Mouse (Mus musculus) activated CD4-positive, CD25-positive, alpha-beta regulatory T cell, adult 9 weeks (primary cell): ENCODE results near the gene Zfp212. TPM values are rescaled to one million over a fixed set of nuclear protein-coding genes. Genes with fewer than 3 reads are reported as not detected.

ENCODE experiments used
- polyA plus RNA-seq: library from polyadenylated mRNA; unstranded; fragments of 100-300 nt; shearing (Covaris generic); gene quantifications from one replicate; pipeline ENCODE4 v1.2.1, GENCODE M21; 2017

Gene Zfp212
- 19.3 TPM for polyA plus RNA-seq

DNA sequence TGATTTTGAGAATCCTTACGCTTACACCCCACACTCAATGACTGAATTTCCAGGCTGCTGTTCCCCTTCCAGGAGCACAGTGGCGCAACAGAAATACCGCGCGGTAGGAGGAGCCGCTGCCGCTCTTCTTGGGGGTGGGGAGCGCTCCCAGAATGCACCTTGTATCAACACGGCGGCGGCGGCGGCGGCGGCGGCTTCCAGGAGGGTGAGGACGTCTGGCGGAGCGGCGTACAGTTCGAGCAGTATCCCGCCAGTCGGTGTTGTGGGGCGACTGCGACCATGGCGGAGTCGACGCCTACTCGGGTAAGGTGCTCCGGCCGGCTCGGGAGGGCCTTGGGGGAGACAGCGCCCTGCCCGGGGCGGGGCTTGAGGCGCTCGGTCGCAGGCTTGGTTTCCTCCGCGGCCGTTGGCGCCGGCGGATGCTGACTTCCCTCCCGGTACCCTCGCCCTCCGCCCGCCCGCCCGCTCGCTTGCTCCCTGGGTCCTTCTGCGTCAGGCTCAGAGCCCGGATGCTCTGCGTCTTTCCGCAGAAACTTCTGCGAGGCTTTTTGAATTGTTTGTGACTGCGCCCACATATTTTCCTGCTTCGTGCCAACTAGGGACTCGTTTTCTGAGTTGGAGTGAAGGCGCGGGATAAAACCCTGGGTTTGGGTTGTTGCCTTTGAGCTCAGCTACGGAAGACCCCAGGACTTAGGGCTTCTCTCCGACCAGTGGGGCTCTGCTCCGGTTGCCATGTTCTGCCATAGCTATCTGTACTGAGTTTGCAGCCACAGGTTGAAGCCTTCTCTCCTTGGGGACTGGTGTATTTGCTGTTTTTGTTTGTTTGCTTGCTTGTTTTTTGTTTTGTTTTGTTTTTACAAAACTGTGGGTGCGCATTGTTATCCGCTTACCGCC, at the start of gene Zfp212:
Zfp212 (plus strand) TSS at position 30 of the 894 bp plus-strand sequence.

DNA sequence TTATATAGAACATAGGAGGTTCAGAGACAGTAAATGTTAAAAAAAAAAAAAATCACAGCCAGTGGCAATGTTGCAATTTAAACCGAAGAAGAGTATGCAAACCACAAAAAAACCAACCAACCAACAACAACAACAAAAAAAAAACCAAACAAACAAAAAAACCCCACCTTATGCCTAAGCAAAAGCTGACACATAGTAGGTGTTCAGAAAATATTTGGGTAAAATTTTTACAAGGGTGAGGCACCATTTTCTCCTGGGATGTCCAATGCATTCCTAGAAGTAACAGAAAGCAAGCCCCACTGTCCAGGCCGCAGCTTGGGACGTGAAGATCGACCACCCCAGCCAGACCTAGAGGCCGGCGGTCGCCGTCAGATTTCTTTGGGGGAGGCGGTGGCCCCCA, 43.2 kb upstream of the Zfp212 start, which contains the start of gene Zfp282:
Zfp282 (plus strand) TSS at position 147 of the 400 bp plus-strand sequence.

DNA sequence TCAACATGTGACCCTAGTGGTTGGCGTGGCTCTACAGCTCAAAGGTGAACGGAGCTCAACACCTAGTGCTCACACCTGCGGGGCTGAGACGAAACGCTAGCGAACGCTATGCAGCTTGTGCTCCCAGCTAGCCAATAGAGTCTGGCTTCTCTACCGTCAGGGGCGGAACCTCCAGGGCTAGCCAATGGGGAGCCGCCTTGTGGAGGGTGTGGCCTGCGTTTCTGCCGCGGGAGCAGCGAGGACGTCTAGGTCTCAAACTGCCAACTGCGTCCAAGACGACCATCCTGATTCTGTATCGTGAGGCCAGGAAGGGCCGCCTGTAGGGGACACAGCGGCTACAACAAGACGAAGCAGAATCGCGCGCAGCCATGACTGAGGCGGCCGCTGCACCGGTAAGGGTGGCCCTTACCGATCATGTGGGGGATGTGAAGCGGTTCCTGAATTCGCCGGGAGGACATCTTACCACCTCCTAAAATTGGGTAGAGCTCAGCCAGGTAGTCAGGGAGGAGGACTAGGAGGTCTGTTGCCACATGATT, 33.0 kb downstream of the Zfp212 start, which contains the start of gene Zfp956:
Zfp956 (plus strand) TSS at position 200 of the 536 bp plus-strand sequence.

Other genes with a start within 250 kb of the Zfp212 start
- 186 TPM for gene Pdia4, start 107.0 kb upstream of the Zfp212 start, polyA plus RNA-seq
- gene Zfp786, start 89.6 kb upstream of the Zfp212 start, polyA plus RNA-seq: 0.13 TPM
- gene Zfp398, start 84.8 kb upstream of the Zfp212 start, polyA plus RNA-seq: 19.4 TPM
- 4.3 TPM for gene Zfp282, start 43.3 kb upstream of the Zfp212 start, polyA plus RNA-seq
- gene Zfp956, start 32.9 kb downstream of the Zfp212 start, polyA plus RNA-seq: 21.9 TPM
- 2.0 TPM for gene Zfp777, start 128.4 kb downstream of the Zfp212 start, polyA plus RNA-seq
- 3.9 TPM for gene Zfp746, start 166.1 kb downstream of the Zfp212 start, polyA plus RNA-seq